Mouse (Mus musculus) E14TG2a.4 (cell line): ENCODE measurements around the gene Eef1akmt3.

Experiments used
- CTCF ChIP-seq: conservative IDR thresholded peaks from 2 replicates; pipeline ENCODE4 v1.5.1; 2014; ENCODE audit warnings: low read length
- NANOG ChIP-seq: IDR thresholded peaks from 2 replicates; pipeline ENCODE4 v1.6.1; 2014; ENCODE audit warnings: borderline replicate concordance, low read length, mixed read lengths
- POU5F1 ChIP-seq: IDR thresholded peaks from 2 replicates; pipeline ENCODE4 v1.6.1; 2014; ENCODE audit warnings: low read length, borderline replicate concordance

GRCm38 (mm10) chr10:127062503-127062902, 21.2 kb upstream of the Eef1akmt3 start:
- TF ChIP-seq CTCF (no peak), NANOG (no peak), POU5F1 (no peak)
